Mouse (Mus musculus): Measurements from ENCODE around the gene Lrtm2. TPM values are rescaled to one million over a fixed set of nuclear protein-coding genes. Genes with fewer than 3 reads are reported as not detected.
A peak's percentile ranks its signal among the peaks of the same experiment; 100 is the strongest.
"Not testable (repeated sequence)": the region's sequence is repeated elsewhere in the genome, so short reads cannot be mapped to it uniquely, and the experiment has no call there.

Lrtm2 gene
- polyA plus RNA-seq, 1 experiment from 2014 or later = not detected

GRCm38 (mm10) chr6:119363593-119363992 lies 33.0 kb upstream of the Lrtm2 start:
- Histone ChIP-seq H3K4me3 (ENCODE audit: low read depth, low read length) (no peak overlapping the region), H3K9me3 (ENCODE audit: control insufficient read depth, low read length) (no peaks in the 10 kb centered on the region), H3K4me1 (ENCODE audit: control insufficient read depth, insufficient read depth, low read length) (no peaks in the 10 kb centered on the region), H3K27me3 (ENCODE audit: control insufficient read depth, insufficient read depth, low read length) (no peaks in the 10 kb centered on the region), H3K36me3 (ENCODE audit: control insufficient read depth, insufficient read depth, low read length) (peaks cover 9% of the 10 kb centered on the region; the same call in 1 of the 2 replicates), H3K4me2 (no peak overlapping the region), H3K9ac (ENCODE audit: low read length) (no peak overlapping the region), H3K27ac (ENCODE audit: low read depth, low read length) (no peak overlapping the region)
- 96% methylated on average over 5 of the region's 5 CpGs for WGBS
- DNase-seq (ENCODE audit: low spot score, missing footprints) (no peak), ATAC-seq (ENCODE audit: low FRiP score) (no peak)

GRCm38 (mm10) chr6:119360925-119361702 lies 30.5 kb upstream of the Lrtm2 start:
- no peaks in the 10 kb centered on the region for H3K27me3 ChIP-seq (ENCODE audit: control insufficient read depth, insufficient read depth, low read length)
- no peaks in the 10 kb centered on the region for H3K4me1 ChIP-seq (ENCODE audit: control insufficient read depth, insufficient read depth, low read length)
- H3K27ac ChIP-seq (ENCODE audit: low read depth, low read length) = no peak overlapping the region
- no peak overlapping the region for H3K4me3 ChIP-seq (ENCODE audit: low read depth, low read length)
- WGBS = 88% methylated on average over 3 of the region's 3 CpGs
- no peak overlapping the region for H3K4me2 ChIP-seq
- no peak overlapping the region for H3K9ac ChIP-seq (ENCODE audit: low read length)
- H3K36me3 ChIP-seq (ENCODE audit: control insufficient read depth, insufficient read depth, low read length) = peaks cover 13% of the 10 kb centered on the region
- ATAC-seq (ENCODE audit: low FRiP score) (no peak), DNase-seq (ENCODE audit: low spot score, missing footprints) (no peak)
- H3K9me3 ChIP-seq (ENCODE audit: control insufficient read depth, low read length) = no peaks in the 10 kb centered on the region

DNA sequence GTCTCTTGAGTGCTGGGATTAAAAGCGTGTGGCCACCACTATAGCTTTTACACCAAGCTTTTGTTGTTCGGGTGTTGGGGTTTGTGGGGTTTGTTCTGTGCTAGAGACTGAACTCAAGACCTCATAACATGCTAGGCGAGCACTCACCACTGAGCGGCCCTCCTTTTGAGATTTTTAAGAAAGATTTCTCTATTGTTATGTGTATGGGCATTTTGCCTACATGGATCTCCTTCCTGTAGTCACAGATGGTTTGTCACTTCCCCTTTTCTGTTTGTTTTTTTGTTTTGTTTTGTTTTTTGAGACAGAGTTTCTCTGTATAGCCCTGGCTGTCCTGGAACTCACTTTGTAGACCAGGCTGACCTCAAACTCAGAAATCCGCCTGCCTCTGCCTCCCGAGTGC lies 29.7 kb upstream of the Lrtm2 start:
- H3K9me3 ChIP-seq (ENCODE audit: control insufficient read depth, low read length); H3K4me1 ChIP-seq (ENCODE audit: control insufficient read depth, insufficient read depth, low read length); H3K27ac ChIP-seq (ENCODE audit: low read depth, low read length); H3K4me2 ChIP-seq; H3K4me3 ChIP-seq (ENCODE audit: low read depth, low read length); H3K27me3 ChIP-seq (ENCODE audit: control insufficient read depth, insufficient read depth, low read length); DNase-seq (ENCODE audit: low spot score, missing footprints); ATAC-seq (ENCODE audit: low FRiP score); H3K9ac ChIP-seq (ENCODE audit: low read length): not testable (repeated sequence)
- WGBS = 96% methylated on average over 6 of the region's 6 CpGs
- peaks cover 19% of the 10 kb centered on the region for H3K36me3 ChIP-seq (ENCODE audit: control insufficient read depth, insufficient read depth, low read length)

DNA sequence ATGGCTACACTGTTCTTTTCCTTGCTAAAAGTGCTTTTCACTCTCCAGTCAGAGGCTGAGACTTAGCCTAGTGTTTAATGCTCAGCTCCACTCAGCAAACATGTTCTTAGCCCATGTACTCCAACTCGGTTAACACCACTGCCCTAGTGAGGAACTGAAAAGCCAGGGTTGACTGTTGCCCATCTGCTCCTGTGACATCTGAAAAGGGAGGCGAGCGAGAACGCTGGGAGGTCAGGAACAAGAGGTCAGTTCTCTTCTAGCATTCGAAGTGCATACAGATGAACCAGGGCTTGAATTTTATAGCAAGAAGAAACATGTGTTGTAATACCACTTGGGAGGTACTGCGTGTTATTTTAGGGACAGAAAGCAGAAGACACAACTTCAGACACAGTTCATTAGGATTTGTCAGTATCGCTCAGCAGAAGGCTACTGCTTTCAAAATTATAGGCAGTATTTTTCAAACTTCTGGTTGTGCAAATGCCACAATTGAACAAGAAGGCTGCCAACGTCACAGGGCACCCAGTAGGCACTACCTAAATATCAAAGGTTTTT lies 27.5 kb upstream of the Lrtm2 start:
- H3K4me3 ChIP-seq (ENCODE audit: low read depth, low read length) = no peak overlapping the region
- H3K4me1 ChIP-seq (ENCODE audit: control insufficient read depth, insufficient read depth, low read length) = no peaks in the 10 kb centered on the region
- no peaks in the 10 kb centered on the region for H3K9me3 ChIP-seq (ENCODE audit: control insufficient read depth, low read length)
- WGBS = 86% methylated on average over 8 of the region's 8 CpGs
- DNase-seq (ENCODE audit: low spot score, missing footprints) (no peak), ATAC-seq (ENCODE audit: low FRiP score) (no peak)
- H3K27ac ChIP-seq (ENCODE audit: low read depth, low read length) = no peak overlapping the region
- H3K27me3 ChIP-seq (ENCODE audit: control insufficient read depth, insufficient read depth, low read length) = no peaks in the 10 kb centered on the region
- H3K36me3 ChIP-seq (ENCODE audit: control insufficient read depth, insufficient read depth, low read length) = peaks cover 25% of the 10 kb centered on the region
- H3K4me2 ChIP-seq = no peak overlapping the region
- H3K9ac ChIP-seq (ENCODE audit: low read length) = no peak overlapping the region

DNA sequence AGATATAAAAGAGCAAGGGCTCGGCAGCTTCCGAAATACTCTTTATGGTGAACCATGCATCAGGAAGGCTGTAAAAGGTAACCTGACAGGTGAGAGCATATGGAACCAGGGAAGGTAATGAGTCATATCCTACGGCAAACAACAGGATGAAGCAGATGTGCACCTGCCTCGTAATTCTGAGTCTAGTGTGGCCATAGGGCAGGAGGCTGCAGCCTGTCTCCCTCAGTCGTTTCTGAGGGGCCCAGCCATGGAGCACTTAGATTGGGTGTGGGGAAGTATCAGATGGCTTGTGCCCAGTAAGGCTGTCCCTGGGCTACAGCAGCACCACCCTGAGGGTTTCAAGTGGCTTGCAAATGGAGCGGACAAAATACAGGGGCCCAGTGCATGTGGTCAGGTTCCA lies 21.9 kb upstream of the Lrtm2 start:
- H3K36me3 ChIP-seq (ENCODE audit: control insufficient read depth, insufficient read depth, low read length) = peaks cover 20% of the 10 kb centered on the region
- ATAC-seq (ENCODE audit: low FRiP score) = no peak
- WGBS = 88% methylated on average over 6 of the region's 6 CpGs

GRCm38 (mm10) chr6:119351656-119352055 lies 21.1 kb upstream of the Lrtm2 start:
- Histone ChIP-seq H3K27me3 (ENCODE audit: control insufficient read depth, insufficient read depth, low read length) (no peaks in the 10 kb centered on the region), H3K36me3 (ENCODE audit: control insufficient read depth, insufficient read depth, low read length) (peaks cover 16% of the 10 kb centered on the region), H3K27ac (ENCODE audit: low read depth, low read length) (no peak overlapping the region), H3K9ac (ENCODE audit: low read length) (no peak overlapping the region), H3K4me1 (ENCODE audit: control insufficient read depth, insufficient read depth, low read length) (no peaks in the 10 kb centered on the region), H3K4me3 (ENCODE audit: low read depth, low read length) (no peak overlapping the region), H3K9me3 (ENCODE audit: control insufficient read depth, low read length) (no peaks in the 10 kb centered on the region), H3K4me2 (no peak overlapping the region)
- DNase-seq (ENCODE audit: low spot score, missing footprints) (no peak), ATAC-seq (ENCODE audit: low FRiP score) (no peak)
- 86% methylated on average over 8 of the region's 8 CpGs for WGBS

More for the DNA sequence above, 21.9 kb upstream of the Lrtm2 start:
- no peaks in the 10 kb centered on the region for H3K4me1 ChIP-seq (ENCODE audit: control insufficient read depth, insufficient read depth, low read length)
- H3K27me3 ChIP-seq (ENCODE audit: control insufficient read depth, insufficient read depth, low read length) = no peaks in the 10 kb centered on the region
- H3K4me2 ChIP-seq = no peak overlapping the region
- no peak overlapping the region for H3K9ac ChIP-seq (ENCODE audit: low read length)
- no peak for DNase-seq (ENCODE audit: low spot score, missing footprints)
- no peaks in the 10 kb centered on the region for H3K9me3 ChIP-seq (ENCODE audit: control insufficient read depth, low read length)
- no peak overlapping the region for H3K4me3 ChIP-seq (ENCODE audit: low read depth, low read length)
- no peak overlapping the region for H3K27ac ChIP-seq (ENCODE audit: low read depth, low read length)

DNA sequence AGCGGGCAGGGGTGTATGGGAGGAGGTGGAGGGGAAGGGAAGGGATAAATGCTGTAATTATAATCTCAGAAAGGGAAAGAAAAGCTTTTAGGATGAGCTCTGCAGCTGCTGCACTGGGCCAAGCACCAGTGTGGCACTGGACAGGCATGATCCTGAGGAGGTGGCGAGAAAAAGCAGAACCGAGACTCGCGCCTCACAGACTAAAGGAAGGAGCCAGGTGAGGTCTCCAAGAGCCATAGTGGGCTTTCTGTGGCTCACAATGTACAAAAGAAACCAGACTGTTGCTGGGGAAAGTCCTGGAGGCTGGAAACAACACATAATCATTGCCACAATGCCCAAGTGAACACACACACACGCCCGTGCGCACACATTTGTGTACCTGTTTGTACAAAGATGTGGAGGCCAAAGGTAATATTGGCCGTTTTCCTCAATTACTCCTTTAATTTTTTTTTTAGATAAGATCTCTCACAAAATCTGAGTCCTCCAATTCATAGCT lies 20.2 kb upstream of the Lrtm2 start:
- Histone ChIP-seq H3K9me3 (ENCODE audit: control insufficient read depth, low read length) (no peaks in the 10 kb centered on the region), H3K27ac (ENCODE audit: low read depth, low read length) (no peak overlapping the region)
- no peak for ATAC-seq (ENCODE audit: low FRiP score)

GRCm38 (mm10) chr6:119348234-119348633 lies 17.7 kb upstream of the Lrtm2 start:
- Histone ChIP-seq H3K9me3 (ENCODE audit: control insufficient read depth, low read length) (no peaks in the 10 kb centered on the region), H3K27me3 (ENCODE audit: control insufficient read depth, insufficient read depth, low read length) (no peaks in the 10 kb centered on the region), H3K4me1 (ENCODE audit: control insufficient read depth, insufficient read depth, low read length) (no peaks in the 10 kb centered on the region), H3K36me3 (ENCODE audit: control insufficient read depth, insufficient read depth, low read length) (no peaks in the 10 kb centered on the region; the same call in 1 of the 2 replicates), H3K9ac (ENCODE audit: low read length) (no peak overlapping the region), H3K27ac (ENCODE audit: low read depth, low read length) (no peak overlapping the region), H3K4me2 (no peak overlapping the region), H3K4me3 (ENCODE audit: low read depth, low read length) (no peak overlapping the region)
- peak; percentile 45 for ATAC-seq (ENCODE audit: low FRiP score)
- WGBS = 5% methylated on average over 1 of the region's 1 CpGs
- DNase-seq (ENCODE audit: low spot score, missing footprints) = peak; percentile 100

More for the DNA sequence above, 20.2 kb upstream of the Lrtm2 start:
- no peaks in the 10 kb centered on the region for H3K4me1 ChIP-seq (ENCODE audit: control insufficient read depth, insufficient read depth, low read length)
- peak; percentile 66 for DNase-seq (ENCODE audit: low spot score, missing footprints)
- H3K36me3 ChIP-seq (ENCODE audit: control insufficient read depth, insufficient read depth, low read length) = peaks cover 15% of the 10 kb centered on the region
- H3K9ac ChIP-seq (ENCODE audit: low read length) = no peak overlapping the region
- WGBS = 89% methylated on average over 9 of the region's 9 CpGs
- no peak overlapping the region for H3K4me3 ChIP-seq (ENCODE audit: low read depth, low read length)
- no peaks in the 10 kb centered on the region for H3K27me3 ChIP-seq (ENCODE audit: control insufficient read depth, insufficient read depth, low read length)
- H3K4me2 ChIP-seq = no peak overlapping the region

DNA sequence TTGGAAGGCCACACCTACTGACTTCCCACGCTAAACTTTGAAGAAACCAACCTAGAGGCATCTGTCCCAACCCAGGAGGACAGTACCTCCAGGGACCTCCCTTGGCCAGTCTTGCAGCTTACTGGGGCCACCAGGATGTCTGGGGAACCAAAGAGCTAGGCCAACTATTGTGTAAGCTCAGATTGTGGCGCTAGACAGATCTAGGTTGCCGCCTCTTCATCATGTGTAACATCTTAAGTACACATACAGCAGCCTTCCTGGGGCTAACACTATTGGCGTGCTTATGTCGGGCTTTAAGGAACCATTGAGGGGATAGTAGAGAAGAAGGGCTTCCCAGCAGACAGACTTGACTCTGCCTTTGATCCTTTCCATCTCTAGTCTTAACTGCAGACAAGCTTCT lies 17.2 kb upstream of the Lrtm2 start:
- WGBS = 66% methylated on average over 5 of the region's 5 CpGs
- no peak overlapping the region for H3K9ac ChIP-seq (ENCODE audit: low read length)
- no peaks in the 10 kb centered on the region for H3K27me3 ChIP-seq (ENCODE audit: control insufficient read depth, insufficient read depth, low read length)
- no peaks in the 10 kb centered on the region for H3K36me3 ChIP-seq (ENCODE audit: control insufficient read depth, insufficient read depth, low read length)
- H3K4me1 ChIP-seq (ENCODE audit: control insufficient read depth, insufficient read depth, low read length) = no peaks in the 10 kb centered on the region
- H3K4me3 ChIP-seq (ENCODE audit: low read depth, low read length) = no peak overlapping the region
- H3K9me3 ChIP-seq (ENCODE audit: control insufficient read depth, low read length) = no peaks in the 10 kb centered on the region
- DNase-seq (ENCODE audit: low spot score, missing footprints) (no peak), ATAC-seq (ENCODE audit: low FRiP score) (no peak)
- no peak overlapping the region for H3K4me2 ChIP-seq
- H3K27ac ChIP-seq (ENCODE audit: low read depth, low read length) = no peak overlapping the region
